Mouse (Mus musculus) hindbrain, embryonic 12.5 days (tissue): ENCODE measurements around the gene Olfr642. TPM values are rescaled to one million over a fixed set of nuclear protein-coding genes. Genes with fewer than 3 reads are reported as not detected.

Source experiments
- ATAC-seq: fragments of 200-750 bp; cut with Nextera tagmentation; 2 replicates; pipeline ENCODE4 v1.8.0; 2017; ENCODE audit warnings: moderate TSS enrichment; ENCODE audit not compliant: low FRiP score
- H3K27ac ChIP-seq: fragments of 300-500 bp; sonication (generic); 2 replicates; pipeline ENCODE4 v1.5.1; 2016; ENCODE audit warnings: mild to moderate bottlenecking
- H3K27me3 ChIP-seq: fragments of 300-500 bp; sonication (generic); 2 replicates; pipeline ENCODE4 v1.6.1; 2016; ENCODE audit warnings: mild to moderate bottlenecking
- H3K36me3 ChIP-seq: fragments of 300-500 bp; sonication (generic); 2 replicates; pipeline ENCODE4 v1.6.1; 2016; ENCODE audit warnings: mild to moderate bottlenecking
- H3K4me1 ChIP-seq: fragments of 300-500 bp; sonication (generic); 2 replicates; pipeline ENCODE4 v1.6.1; 2016
- H3K4me2 ChIP-seq: fragments of 300-500 bp; sonication (generic); replicated peaks from 2 replicates; pipeline ENCODE4 v1.6.1; 2016; ENCODE audit warnings: mild to moderate bottlenecking
- H3K4me3 ChIP-seq: fragments of 300-500 bp; sonication (generic); 2 replicates; pipeline ENCODE4 v1.5.1; 2016; ENCODE audit warnings: mild to moderate bottlenecking
- H3K9ac ChIP-seq: fragments of 300-500 bp; sonication (generic); 2 replicates; pipeline ENCODE4 v1.6.1; 2016; ENCODE audit warnings: mild to moderate bottlenecking, moderate library complexity
- H3K9me3 ChIP-seq: fragments of 300-500 bp; sonication (generic); replicated peaks from 2 replicates; pipeline ENCODE4 v1.6.1; 2016; ENCODE audit warnings: mild to moderate bottlenecking
- WGBS: fragments of 180-500 bp; shearing (Covaris S2); methylation state at CpG from one replicate; pipeline ENCODE4 v1.1.7; 2016; 5-methylcytosine and 5-hydroxymethylcytosine counted together
- polyA plus RNA-seq: library from polyadenylated mRNA; unstranded; fragments of >200 nt; fragmentation: Nextera tagmentation; extraction: Ambion mirVana; gene quantifications from 2 replicates; pipeline ENCODE4 v1.2.1, GENCODE M21; 2016

Olfr642 gene
- polyA plus RNA-seq, result not detected in 2 replicates

DNA sequence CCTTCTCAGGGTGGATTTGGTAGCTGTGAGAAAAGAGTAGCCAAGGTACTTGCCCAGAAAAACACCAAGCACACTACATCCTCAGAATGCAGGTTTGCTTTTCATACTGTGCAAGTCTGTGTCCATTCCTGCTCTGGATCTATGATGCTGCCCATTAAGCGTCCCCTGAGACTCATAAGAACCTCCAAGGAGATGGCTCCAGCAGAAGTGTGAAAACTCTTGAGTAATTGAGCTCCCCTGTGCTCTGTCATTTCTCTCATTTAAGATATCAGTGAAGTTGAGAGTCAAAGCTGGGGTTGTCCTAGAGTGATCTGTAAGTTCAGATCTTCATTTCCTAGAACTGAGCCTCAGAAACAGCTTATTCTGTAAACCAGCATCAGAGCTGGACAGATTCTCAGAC lies at the start of gene Olfr642:
Gene Olfr642 (minus strand): TSS at position 101 of the 400 bp plus-strand sequence.
- H3K4me2 ChIP-seq, result no peak within 1 kb of the TSS
- no peak within 1 kb of the TSS for H3K4me3 ChIP-seq
- no peak for ATAC-seq
- no peak within 1 kb of the TSS for H3K9ac ChIP-seq
- H3K4me1 ChIP-seq, result no peaks in the 10 kb centered on the region
- no peaks in the 10 kb centered on the region for H3K9me3 ChIP-seq
- no peak within 1 kb of the TSS for H3K27ac ChIP-seq
- no peaks in the 10 kb centered on the region for H3K27me3 ChIP-seq
- no peaks in the 10 kb centered on the region for H3K36me3 ChIP-seq
- WGBS, result 71% methylated on average over 1 of the region's 1 CpGs

GRCm38 (mm10) chr7:104085365-104085764 lies 32.9 kb upstream of the Olfr642 start, which contains the start of gene Olfr645:
TSS of gene Olfr645 (minus strand) at chr7:104085465.
- Histone ChIP-seq H3K27ac (no peak within 1 kb of the TSS), H3K36me3 (no peaks in the 10 kb centered on the region), H3K27me3 (no peaks in the 10 kb centered on the region), H3K4me1 (no peaks in the 10 kb centered on the region), H3K4me3 (no peak within 1 kb of the TSS), H3K9me3 (no peaks in the 10 kb centered on the region), H3K9ac (no peak within 1 kb of the TSS), H3K4me2 (no peak within 1 kb of the TSS)
- no peak for ATAC-seq
- WGBS, result 94% methylated on average over 1 of the region's 1 CpGs

GRCm38 (mm10) chr7:104071769-104072168 lies 19.3 kb upstream of the Olfr642 start, which contains the start of gene Olfr644:
TSS of gene Olfr644 (minus strand) at chr7:104071869.
- H3K9ac ChIP-seq, result no peak within 1 kb of the TSS
- H3K27me3 ChIP-seq, result no peaks in the 10 kb centered on the region
- H3K9me3 ChIP-seq, result no peaks in the 10 kb centered on the region
- ATAC-seq, result no peak
- H3K36me3 ChIP-seq, result no peaks in the 10 kb centered on the region
- no peak within 1 kb of the TSS for H3K4me3 ChIP-seq
- no peaks in the 10 kb centered on the region for H3K4me1 ChIP-seq
- H3K27ac ChIP-seq, result no peak within 1 kb of the TSS
- no peak within 1 kb of the TSS for H3K4me2 ChIP-seq
- 63% methylated on average over 2 of the region's 2 CpGs for WGBS

- no peak within 1 kb of the TSS for H3K27ac ChIP-seq
- 55% methylated on average over 2 of the region's 2 CpGs for WGBS
- no peaks in the 10 kb centered on the region for H3K4me1 ChIP-seq
- H3K36me3 ChIP-seq, result no peaks in the 10 kb centered on the region
- H3K9ac ChIP-seq, result no peak within 1 kb of the TSS
- no peaks in the 10 kb centered on the region for H3K9me3 ChIP-seq
- H3K4me2 ChIP-seq, result no peak within 1 kb of the TSS
- no peak within 1 kb of the TSS for H3K4me3 ChIP-seq
- H3K27me3 ChIP-seq, result no peaks in the 10 kb centered on the region
- no peak for ATAC-seq
Measured at GRCm38 (mm10) chr7:104061345-104061744, 8.9 kb upstream of the Olfr642 start, which contains the start of gene 4930516K23Rik. TSS of gene 4930516K23Rik (minus strand) at chr7:104061445.

- no peak for ATAC-seq
- no peak overlapping the region for H3K9ac ChIP-seq
- WGBS, result 92% methylated on average over 1 of the region's 1 CpGs
Measured at GRCm38 (mm10) chr7:104059215-104059614, 6.7 kb upstream of the Olfr642 start.

GRCm38 (mm10) chr7:104050745-104051144 lies 1.7 kb downstream of the Olfr642 start:
- Histone ChIP-seq H3K27ac (no peak overlapping the region), H3K4me1 (no peaks in the 10 kb centered on the region), H3K27me3 (no peaks in the 10 kb centered on the region), H3K4me2 (no peak overlapping the region), H3K36me3 (no peaks in the 10 kb centered on the region), H3K9ac (no peak overlapping the region), H3K9me3 (no peaks in the 10 kb centered on the region), H3K4me3 (no peak overlapping the region)
- whole genome bisulfite sequencing, result 93% methylated on average over 4 of the region's 4 CpGs
- no peak for ATAC-seq

More at GRCm38 (mm10) chr7:104059215-104059614, 6.7 kb upstream of the Olfr642 start:
- Histone ChIP-seq H3K4me1 (no peaks in the 10 kb centered on the region), H3K27ac (no peak overlapping the region), H3K36me3 (no peaks in the 10 kb centered on the region), H3K4me3 (no peak overlapping the region), H3K4me2 (no peak overlapping the region), H3K9me3 (no peaks in the 10 kb centered on the region), H3K27me3 (no peaks in the 10 kb centered on the region)

DNA sequence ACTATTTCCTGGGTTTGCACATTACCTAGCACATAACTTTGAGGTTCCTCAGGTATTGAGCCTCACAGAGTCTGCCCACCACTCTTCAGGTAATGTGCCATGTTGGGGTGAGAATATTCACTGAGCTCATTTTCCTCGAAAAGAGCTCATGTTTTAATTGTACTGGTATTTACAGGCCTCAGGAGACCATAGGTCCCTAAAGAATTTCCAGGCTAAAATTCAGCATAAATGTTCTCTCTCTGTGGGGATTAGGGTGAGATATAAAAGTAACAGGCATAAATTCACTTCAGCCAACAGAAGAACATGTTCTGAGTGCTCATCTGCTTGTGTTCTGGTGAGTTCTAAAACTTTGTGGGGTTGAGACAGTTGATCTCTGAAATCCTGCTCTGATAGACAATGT lies 17.3 kb downstream of the Olfr642 start, which contains the start of gene Olfr641:
Gene Olfr641 (plus strand): TSS at position 301 of the 400 bp plus-strand sequence.
- Histone ChIP-seq H3K27ac (no peak within 1 kb of the TSS), H3K9me3 (0 out of 2 replicates have a peak, but pooled peaks cover 5% of the 10 kb centered on the region), H3K4me2 (no peak within 1 kb of the TSS), H3K27me3 (no peaks in the 10 kb centered on the region), H3K4me1 (no peaks in the 10 kb centered on the region), H3K4me3 (no peak within 1 kb of the TSS), H3K36me3 (no peaks in the 10 kb centered on the region), H3K9ac (no peak within 1 kb of the TSS)
- no peak for ATAC-seq
- 65% methylated on average over 1 of the region's 1 CpGs for WGBS

DNA sequence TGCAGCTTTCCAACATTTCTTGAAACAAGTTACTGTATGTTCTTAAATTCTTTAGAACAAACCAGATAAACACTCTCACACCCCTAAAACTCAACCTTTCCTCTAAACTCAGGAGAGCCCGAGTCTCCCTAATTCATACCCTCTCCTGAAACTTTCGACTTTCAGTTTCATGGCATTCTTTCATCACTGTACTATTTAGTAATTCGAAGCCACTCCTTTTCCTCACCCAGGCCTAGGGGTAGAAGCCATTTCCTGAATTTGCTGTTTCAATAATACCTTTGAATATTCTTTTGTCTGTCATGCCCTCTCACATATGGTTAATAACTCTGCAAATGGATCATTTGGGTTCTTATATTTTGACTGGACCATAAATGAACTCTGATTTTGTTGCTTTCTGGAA lies 25.5 kb downstream of the Olfr642 start:
- WGBS, result 83% methylated on average over 3 of the region's 3 CpGs
- Histone ChIP-seq H3K4me2 (no peak overlapping the region), H3K27ac (no peak overlapping the region), H3K4me3 (no peak overlapping the region), H3K9me3 (no peaks in the 10 kb centered on the region), H3K9ac (no peak overlapping the region), H3K4me1 (no peaks in the 10 kb centered on the region), H3K36me3 (no peaks in the 10 kb centered on the region), H3K27me3 (no peaks in the 10 kb centered on the region)
- no peak for ATAC-seq

DNA sequence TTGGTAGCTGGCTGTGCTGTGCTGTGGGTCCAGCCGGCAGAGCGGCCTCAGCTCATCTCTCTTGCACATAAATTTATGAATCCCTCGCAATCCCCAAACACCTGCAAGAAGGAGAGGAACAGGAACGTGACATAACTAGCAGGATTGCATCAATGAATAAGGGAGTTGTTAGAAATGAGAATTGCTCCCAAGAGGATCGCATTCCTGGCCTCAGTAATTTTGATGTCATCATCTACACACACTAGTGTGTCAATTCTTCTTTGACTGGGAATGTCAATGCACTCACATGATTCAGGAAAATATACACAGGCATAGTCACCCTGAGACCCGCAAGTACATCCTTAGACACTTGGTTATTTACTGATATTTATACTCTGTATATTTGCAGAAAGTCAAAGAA lies 27.0 kb downstream of the Olfr642 start, which contains the start of gene Olfr640:
Gene Olfr640 (minus strand): TSS at position 101 of the 400 bp plus-strand sequence.
- WGBS, result 88% methylated on average over 6 of the region's 6 CpGs

DNA sequence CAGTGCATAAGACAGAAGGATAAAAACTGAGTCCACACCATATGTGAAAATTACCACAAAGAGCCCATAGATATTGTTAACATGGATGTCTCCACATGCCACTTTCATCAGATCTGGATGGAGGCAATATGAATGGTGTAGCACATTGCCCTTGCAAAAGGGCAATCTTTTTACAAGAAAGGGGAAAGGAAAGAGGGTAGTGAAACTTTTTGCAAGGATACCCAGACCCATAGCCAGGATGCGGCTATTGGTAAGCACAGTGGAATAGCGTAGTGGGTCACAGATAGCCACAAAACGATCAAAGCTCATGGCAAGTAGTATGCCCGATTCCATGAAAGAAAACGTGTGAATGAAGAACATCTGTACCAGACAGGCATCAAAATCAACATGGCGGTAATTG lies 30.8 kb downstream of the Olfr642 start:
- Histone ChIP-seq H3K4me1 (no peaks in the 10 kb centered on the region), H3K9ac (no peak overlapping the region), H3K9me3 (no peaks in the 10 kb centered on the region), H3K4me3 (no peak overlapping the region), H3K27me3 (no peaks in the 10 kb centered on the region), H3K36me3 (no peaks in the 10 kb centered on the region), H3K27ac (no peak overlapping the region), H3K4me2 (no peak overlapping the region)
- WGBS, result 97% methylated on average over 6 of the region's 6 CpGs
- no peak for ATAC-seq

More for the DNA sequence above, 27.0 kb downstream of the Olfr642 start, which contains the start of gene Olfr640:
- Histone ChIP-seq H3K9me3 (no peaks in the 10 kb centered on the region), H3K36me3 (no peaks in the 10 kb centered on the region), H3K9ac (no peak within 1 kb of the TSS), H3K4me2 (no peak within 1 kb of the TSS), H3K27ac (no peak within 1 kb of the TSS), H3K27me3 (no peaks in the 10 kb centered on the region), H3K4me3 (no peak within 1 kb of the TSS), H3K4me1 (no peaks in the 10 kb centered on the region)
- ATAC-seq, result no peak

- Histone ChIP-seq H3K4me2 (no peak overlapping the region), H3K9me3 (no peaks in the 10 kb centered on the region), H3K36me3 (no peaks in the 10 kb centered on the region), H3K27ac (no peak overlapping the region), H3K9ac (no peak overlapping the region), H3K27me3 (no peaks in the 10 kb centered on the region), H3K4me3 (no peak overlapping the region), H3K4me1 (no peaks in the 10 kb centered on the region)
- no peak for ATAC-seq
- WGBS, result 86% methylated on average over 1 of the region's 1 CpGs
Measured at GRCm38 (mm10) chr7:104018953-104019352, 33.5 kb downstream of the Olfr642 start.

DNA sequence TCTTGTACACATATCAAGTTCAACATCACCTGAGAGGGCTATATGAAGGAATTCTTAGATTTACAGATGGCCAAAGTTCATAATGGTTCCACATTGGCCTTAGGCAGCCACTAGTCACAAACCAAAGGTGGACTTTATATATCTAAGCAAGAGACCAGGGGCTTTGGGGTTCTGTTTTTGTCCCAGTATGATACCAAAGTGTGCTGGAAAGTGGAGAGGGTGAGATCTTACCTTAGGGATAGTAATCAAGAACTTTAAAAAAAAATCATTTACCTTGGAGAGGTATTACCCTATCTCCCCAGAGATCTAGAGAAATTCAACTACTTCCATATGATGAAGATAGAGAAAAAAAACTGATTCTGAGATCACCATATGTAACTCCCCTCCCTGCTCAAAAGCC lies 35.3 kb downstream of the Olfr642 start, which contains the start of gene Olfr639:
Gene Olfr639 (minus strand): TSS at position 101 of the 400 bp plus-strand sequence.
- H3K27ac ChIP-seq, result no peak within 1 kb of the TSS
- no peak within 1 kb of the TSS for H3K9ac ChIP-seq
- H3K4me3 ChIP-seq, result no peak within 1 kb of the TSS
- no peaks in the 10 kb centered on the region for H3K9me3 ChIP-seq
- H3K4me1 ChIP-seq, result no peaks in the 10 kb centered on the region
- H3K27me3 ChIP-seq, result no peaks in the 10 kb centered on the region
- no peaks in the 10 kb centered on the region for H3K36me3 ChIP-seq
- no peak for ATAC-seq
- H3K4me2 ChIP-seq, result no peak within 1 kb of the TSS

GRCm38 (mm10) chr7:103999124-103999523 lies 53.3 kb downstream of the Olfr642 start:
- Histone ChIP-seq H3K4me1 (no peaks in the 10 kb centered on the region), H3K9ac (no peak overlapping the region), H3K27me3 (no peaks in the 10 kb centered on the region), H3K4me2 (no peak overlapping the region), H3K4me3 (no peak overlapping the region), H3K9me3 (no peaks in the 10 kb centered on the region), H3K36me3 (no peaks in the 10 kb centered on the region), H3K27ac (no peak overlapping the region)
- no peak for ATAC-seq
